Mouse (Mus musculus): Measurements from ENCODE around the gene Tmprss13.

GRCm38 (mm10) chr9:45282466-45282865 is 36.4 kb upstream of the Tmprss13 start:
- TF ChIP-seq CTCF (IDR thresholded peaks at IDR 0.05; ENCODE audit: control insufficient read depth, insufficient read depth, insufficient read length) (no peak), MYOD1 (IDR thresholded peaks at IDR 0.05; ENCODE audit: control insufficient read depth, insufficient read length, low read depth) (no peak), USF1 (IDR thresholded peaks at IDR 0.05; ENCODE audit: low read depth) (no peak), MAX (IDR thresholded peaks at IDR 0.05) (no peak), MYOG (IDR thresholded peaks at IDR 0.05; ENCODE audit: control insufficient read depth, extremely low read depth, insufficient read length) (no peak), CEBPB (IDR thresholded peaks at IDR 0.05; ENCODE audit: low read depth) (no peak)
